Mouse (Mus musculus): ENCODE results near the gene Rbfox2. TPM values are rescaled to one million over a fixed set of nuclear protein-coding genes. Genes with fewer than 3 reads are reported as not detected.

Gene Rbfox2
- polyA plus RNA-seq, 1 experiment, result 78.3 TPM

- Histone ChIP-seq H3K27ac (ENCODE audit: insufficient read depth, low read length) (no peak overlapping the region), H3K9me3 (replicated peaks; ENCODE audit: control insufficient read depth, insufficient read depth, low read length, poor library complexity, severe bottlenecking) (no peaks in the 10 kb centered on the region), H3K4me1 (ENCODE audit: control insufficient read depth, insufficient read depth, low read length) (peaks cover 9% of the 10 kb centered on the region), H3K36me3 (ENCODE audit: control insufficient read depth, insufficient read depth, low read length, poor library complexity, severe bottlenecking) (no peaks in the 10 kb centered on the region), H3K27me3 (ENCODE audit: control insufficient read depth, insufficient read depth, low read length, poor library complexity, severe bottlenecking) (no peaks in the 10 kb centered on the region), H3K9ac (ENCODE audit: low read depth, poor library complexity, severe bottlenecking) (no peak overlapping the region), H3K4me3 (ENCODE audit: low read depth, low read length) (no peak overlapping the region)
- TF ChIP-seq CTCF (IDR thresholded peaks at IDR 0.05; ENCODE audit: low read depth, low read length) (no peak), POLR2A (IDR thresholded peaks at IDR 0.05; ENCODE audit: insufficient read depth, low read length) (no peak), EP300 (IDR thresholded peaks at IDR 0.05; ENCODE audit: insufficient read depth, low read depth, low read length) (no peak)
Observed at GRCm38 (mm10) chr15:77219571-77219970, 87.2 kb downstream of the Rbfox2 start.

- H3K9me3 ChIP-seq (replicated peaks; ENCODE audit: control insufficient read depth, insufficient read depth, low read length, poor library complexity, severe bottlenecking), result no peaks in the 10 kb centered on the region
- H3K27ac ChIP-seq (ENCODE audit: insufficient read depth, low read length), result no peak overlapping the region
- H3K27me3 ChIP-seq (ENCODE audit: control insufficient read depth, insufficient read depth, low read length, poor library complexity, severe bottlenecking), result no peaks in the 10 kb centered on the region
- H3K9ac ChIP-seq (ENCODE audit: low read depth, poor library complexity, severe bottlenecking), result no peak overlapping the region
- no peaks in the 10 kb centered on the region for H3K36me3 ChIP-seq (ENCODE audit: control insufficient read depth, insufficient read depth, low read length, poor library complexity, severe bottlenecking)
- TF ChIP-seq EP300 (IDR thresholded peaks at IDR 0.05; ENCODE audit: insufficient read depth, low read depth, low read length) (no peak), CTCF (IDR thresholded peaks at IDR 0.05; ENCODE audit: low read depth, low read length) (no peak), POLR2A (IDR thresholded peaks at IDR 0.05; ENCODE audit: insufficient read depth, low read length) (no peak)
- no peak overlapping the region for H3K4me3 ChIP-seq (ENCODE audit: low read depth, low read length)
- peaks cover 16% of the 10 kb centered on the region for H3K4me1 ChIP-seq (ENCODE audit: control insufficient read depth, insufficient read depth, low read length)
Observed at GRCm38 (mm10) chr15:77218007-77218406, 88.8 kb downstream of the Rbfox2 start.

GRCm38 (mm10) chr15:77217523-77217922, 89.3 kb downstream of the Rbfox2 start:
- no peak for TF ChIP-seq POLR2A (IDR thresholded peaks at IDR 0.05; ENCODE audit: insufficient read depth, low read length)
- no peak for TF ChIP-seq EP300 (IDR thresholded peaks at IDR 0.05; ENCODE audit: insufficient read depth, low read depth, low read length)
- no peak for TF ChIP-seq CTCF (IDR thresholded peaks at IDR 0.05; ENCODE audit: low read depth, low read length)
- Histone ChIP-seq H3K9ac (ENCODE audit: low read depth, poor library complexity, severe bottlenecking) (no peak overlapping the region), H3K36me3 (ENCODE audit: control insufficient read depth, insufficient read depth, low read length, poor library complexity, severe bottlenecking) (no peaks in the 10 kb centered on the region), H3K4me1 (ENCODE audit: control insufficient read depth, insufficient read depth, low read length) (peaks cover 18% of the 10 kb centered on the region), H3K27me3 (ENCODE audit: control insufficient read depth, insufficient read depth, low read length, poor library complexity, severe bottlenecking) (no peaks in the 10 kb centered on the region), H3K27ac (ENCODE audit: insufficient read depth, low read length) (no peak overlapping the region), H3K9me3 (replicated peaks; ENCODE audit: control insufficient read depth, insufficient read depth, low read length, poor library complexity, severe bottlenecking) (no peaks in the 10 kb centered on the region), H3K4me3 (ENCODE audit: low read depth, low read length) (no peak overlapping the region)

GRCm38 (mm10) chr15:77216704-77217103, 90.1 kb downstream of the Rbfox2 start:
- TF ChIP-seq EP300 (IDR thresholded peaks at IDR 0.05; ENCODE audit: insufficient read depth, low read depth, low read length), result no peak
- TF ChIP-seq CTCF (IDR thresholded peaks at IDR 0.05; ENCODE audit: low read depth, low read length), result no peak
- no peak for TF ChIP-seq POLR2A (IDR thresholded peaks at IDR 0.05; ENCODE audit: insufficient read depth, low read length)
- no peak overlapping the region for H3K27ac ChIP-seq (ENCODE audit: insufficient read depth, low read length)
- no peak overlapping the region for H3K9ac ChIP-seq (ENCODE audit: low read depth, poor library complexity, severe bottlenecking)
- H3K9me3 ChIP-seq (replicated peaks; ENCODE audit: control insufficient read depth, insufficient read depth, low read length, poor library complexity, severe bottlenecking), result no peaks in the 10 kb centered on the region
- peaks cover 18% of the 10 kb centered on the region for H3K4me1 ChIP-seq (ENCODE audit: control insufficient read depth, insufficient read depth, low read length)
- no peaks in the 10 kb centered on the region for H3K36me3 ChIP-seq (ENCODE audit: control insufficient read depth, insufficient read depth, low read length, poor library complexity, severe bottlenecking)
- H3K4me3 ChIP-seq (ENCODE audit: low read depth, low read length), result no peak overlapping the region
- no peaks in the 10 kb centered on the region for H3K27me3 ChIP-seq (ENCODE audit: control insufficient read depth, insufficient read depth, low read length, poor library complexity, severe bottlenecking)

- Histone ChIP-seq H3K27me3 (ENCODE audit: control insufficient read depth, insufficient read depth, low read length, poor library complexity, severe bottlenecking) (no peaks in the 10 kb centered on the region), H3K27ac (ENCODE audit: insufficient read depth, low read length) (peak overlapping the region; percentile 78), H3K36me3 (ENCODE audit: control insufficient read depth, insufficient read depth, low read length, poor library complexity, severe bottlenecking) (no peaks in the 10 kb centered on the region), H3K4me3 (ENCODE audit: low read depth, low read length) (no peak overlapping the region), H3K4me1 (ENCODE audit: control insufficient read depth, insufficient read depth, low read length) (peaks cover 18% of the 10 kb centered on the region), H3K9me3 (replicated peaks; ENCODE audit: control insufficient read depth, insufficient read depth, low read length, poor library complexity, severe bottlenecking) (no peaks in the 10 kb centered on the region), H3K9ac (ENCODE audit: low read depth, poor library complexity, severe bottlenecking) (no peak overlapping the region)
- TF ChIP-seq CTCF (IDR thresholded peaks at IDR 0.05; ENCODE audit: low read depth, low read length), result no peak
- TF ChIP-seq EP300 (IDR thresholded peaks at IDR 0.05; ENCODE audit: insufficient read depth, low read depth, low read length), result no peak
- no peak for TF ChIP-seq POLR2A (IDR thresholded peaks at IDR 0.05; ENCODE audit: insufficient read depth, low read length)
Observed at GRCm38 (mm10) chr15:77215178-77215800, 91.5 kb downstream of the Rbfox2 start.

GRCm38 (mm10) chr15:77214410-77215107, 92.2 kb downstream of the Rbfox2 start:
- Histone ChIP-seq H3K36me3 (ENCODE audit: control insufficient read depth, insufficient read depth, low read length, poor library complexity, severe bottlenecking) (no peaks in the 10 kb centered on the region), H3K27ac (ENCODE audit: insufficient read depth, low read length) (peak overlapping the region; percentile 8; the same call in 1 of the 2 replicates), H3K9me3 (replicated peaks; ENCODE audit: control insufficient read depth, insufficient read depth, low read length, poor library complexity, severe bottlenecking) (no peaks in the 10 kb centered on the region), H3K27me3 (ENCODE audit: control insufficient read depth, insufficient read depth, low read length, poor library complexity, severe bottlenecking) (no peaks in the 10 kb centered on the region), H3K9ac (ENCODE audit: low read depth, poor library complexity, severe bottlenecking) (no peak overlapping the region), H3K4me3 (ENCODE audit: low read depth, low read length) (no peak overlapping the region), H3K4me1 (ENCODE audit: control insufficient read depth, insufficient read depth, low read length) (peaks cover 16% of the 10 kb centered on the region)
- 0 out of 2 replicates have a peak, but pooled peaks have one; percentile 30 for TF ChIP-seq EP300 (IDR thresholded peaks at IDR 0.05; ENCODE audit: insufficient read depth, low read depth, low read length)
- TF ChIP-seq POLR2A (IDR thresholded peaks at IDR 0.05; ENCODE audit: insufficient read depth, low read length), result no peak
- TF ChIP-seq CTCF (IDR thresholded peaks at IDR 0.05; ENCODE audit: low read depth, low read length), result no peak
